Mouse (Mus musculus): ENCODE measurements around the gene Pofut1. TPM values are rescaled to one million over a fixed set of nuclear protein-coding genes. Genes with fewer than 3 reads are reported as not detected.

Pofut1 gene
- 22.9 TPM for polyA plus RNA-seq (2015; fragmentation: Illumina TruSeq; extraction: RNeasy Lipid Tissue Mini Kit (QIAGEN cat#74804); ENCODE audit: insufficient read depth, low replicate concordance)

DNA sequence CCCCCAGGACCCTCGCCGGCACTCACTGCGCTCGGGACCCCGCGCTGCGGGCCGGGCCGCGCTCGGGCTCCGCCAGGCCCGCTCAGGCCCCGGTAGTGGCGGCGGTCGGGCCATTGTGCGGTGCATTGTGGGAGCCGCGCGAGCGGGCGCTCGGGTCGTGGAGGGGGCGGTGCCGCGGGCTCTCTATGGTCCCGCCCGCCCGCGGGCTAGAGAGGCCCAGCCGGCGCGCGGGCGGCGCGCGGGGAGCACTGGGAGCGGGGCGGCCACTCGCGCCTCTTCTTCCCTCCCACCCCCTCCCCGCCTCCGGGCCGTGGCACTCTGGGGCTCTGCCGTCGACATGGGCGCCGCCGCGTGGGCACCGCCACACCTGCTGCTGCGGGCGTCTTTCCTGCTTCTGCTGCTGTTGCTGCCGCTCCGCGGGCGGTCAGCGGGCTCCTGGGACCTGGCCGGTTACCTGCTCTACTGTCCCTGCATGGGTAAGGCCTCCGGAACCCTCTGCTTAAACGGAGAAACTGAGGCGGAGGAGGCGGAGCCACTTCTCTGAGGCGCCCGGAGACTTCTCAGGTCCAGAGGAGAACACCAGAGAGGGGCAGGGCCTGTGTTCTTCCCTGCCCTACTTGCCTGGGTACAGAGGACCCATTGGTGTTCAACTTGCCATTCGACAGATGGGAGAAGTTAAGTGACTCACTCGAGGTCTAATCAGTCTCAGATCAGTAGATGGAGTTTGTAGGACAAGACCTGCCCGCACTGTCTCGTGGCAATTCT, at the start of gene Pofut1, which contains the start of gene Plagl2:
Gene Pofut1, plus strand, starts transcription at position 284 of the 765 bp plus-strand sequence.
Gene Plagl2, minus strand, starts transcription at position 177 of the 765 bp plus-strand sequence.

DNA sequence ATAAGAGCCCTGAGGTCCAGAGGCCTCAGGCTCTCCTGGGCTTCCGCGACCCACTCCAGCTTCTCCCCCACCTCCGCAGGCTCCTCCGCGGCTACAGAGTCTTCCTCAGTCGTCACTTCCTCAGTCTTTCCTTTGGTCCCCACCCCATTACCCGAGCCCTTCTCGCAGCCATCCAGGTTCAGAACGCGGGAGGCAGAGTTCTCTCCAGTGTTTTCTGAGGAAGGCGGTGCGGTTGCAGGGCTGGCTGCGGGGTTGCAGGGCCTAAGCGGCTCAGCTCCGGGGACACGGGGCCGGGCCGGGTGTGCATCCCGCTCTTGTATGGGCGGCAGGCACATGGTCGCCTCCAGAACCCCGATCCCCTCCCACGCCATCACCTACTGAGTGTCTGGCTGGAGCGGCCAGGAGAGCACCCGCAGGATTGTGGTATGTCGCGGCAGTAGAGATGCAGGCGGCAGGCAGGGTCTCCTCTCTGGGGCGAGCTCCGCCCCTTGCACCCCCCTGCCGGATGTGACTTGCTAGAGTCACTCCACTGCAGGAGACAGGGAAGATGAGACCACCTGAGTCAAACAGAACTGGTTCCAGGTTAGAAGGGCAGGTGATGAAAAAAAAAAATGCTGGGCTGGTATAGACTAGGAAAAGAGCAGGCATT, 16.3 kb upstream of the Pofut1 start, which contains the start of gene Tspyl3:
Gene Tspyl3, minus strand, starts transcription at position 496 of the 649 bp plus-strand sequence.

DNA sequence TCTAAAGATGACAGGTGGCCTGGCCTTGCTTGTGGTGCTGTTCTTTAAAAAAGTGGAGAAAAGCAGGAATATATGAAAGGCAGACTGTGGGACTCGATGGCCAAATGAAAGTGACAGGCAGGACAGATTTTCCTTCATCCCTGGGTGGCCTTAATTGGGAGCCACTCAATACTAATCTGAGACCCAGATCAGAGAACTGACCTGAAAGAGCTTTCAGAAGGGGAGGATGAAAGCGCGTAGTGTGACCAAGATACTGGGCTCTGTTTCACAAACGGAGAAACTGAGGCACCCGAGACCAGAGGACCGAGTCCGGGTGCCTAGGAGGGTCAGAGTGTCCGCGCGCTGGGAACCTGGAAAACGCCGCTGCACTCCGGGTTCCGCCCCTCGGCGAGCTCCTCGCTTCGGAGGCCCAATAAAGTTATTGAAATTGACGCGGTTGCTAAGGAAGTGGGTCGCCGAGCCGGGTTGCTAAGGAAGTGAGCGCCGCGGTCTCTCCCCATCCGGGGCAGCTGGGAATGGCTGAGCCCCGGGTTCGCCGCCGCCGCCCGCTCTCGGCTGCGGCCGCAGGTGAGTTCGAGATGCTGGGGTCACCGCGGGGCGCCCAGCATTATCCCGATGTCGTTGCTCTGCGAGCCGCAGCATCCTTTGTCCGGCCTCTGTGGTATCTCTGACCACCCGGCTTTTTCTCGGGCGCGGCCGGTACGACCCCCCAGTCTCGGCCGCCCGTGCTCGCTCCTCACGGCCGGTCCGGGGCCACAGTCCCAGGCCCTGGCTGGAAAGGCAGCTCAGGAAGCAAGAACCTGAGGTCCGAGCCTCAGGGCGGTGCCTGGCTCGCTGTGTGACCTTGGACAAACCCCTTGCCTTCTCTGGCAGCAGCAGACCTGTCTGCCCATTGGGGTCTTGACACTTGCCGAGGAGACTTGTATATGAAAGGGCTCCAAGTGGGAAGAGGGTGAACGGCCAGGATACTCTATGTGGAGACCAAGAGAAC, 49.9 kb downstream of the Pofut1 start, which contains the start of gene Kif3b:
Gene Kif3b, plus strand, starts transcription at position 476 of the 991 bp plus-strand sequence.

Other genes with a start within 250 kb of the Pofut1 start
- 135 TPM for gene Pdrg1, start 226.1 kb upstream of the Pofut1 start, polyA plus RNA-seq (2015; fragmentation: Illumina TruSeq; extraction: RNeasy Lipid Tissue Mini Kit (QIAGEN cat#74804); ENCODE audit: insufficient read depth, low replicate concordance)
- gene Xkr7, start 209.7 kb upstream of the Pofut1 start, polyA plus RNA-seq (2015; fragmentation: Illumina TruSeq; extraction: RNeasy Lipid Tissue Mini Kit (QIAGEN cat#74804); ENCODE audit: insufficient read depth, low replicate concordance) = not detected
- gene Ccm2l, start 175.6 kb upstream of the Pofut1 start, polyA plus RNA-seq (2015; fragmentation: Illumina TruSeq; extraction: RNeasy Lipid Tissue Mini Kit (QIAGEN cat#74804); ENCODE audit: insufficient read depth, low replicate concordance) = 5.1 TPM
- 83.4 TPM for gene Hck, start 133.1 kb upstream of the Pofut1 start, polyA plus RNA-seq (2015; fragmentation: Illumina TruSeq; extraction: RNeasy Lipid Tissue Mini Kit (QIAGEN cat#74804); ENCODE audit: insufficient read depth, low replicate concordance)
- 50.7 TPM for gene Tm9sf4, start 80.2 kb upstream of the Pofut1 start, polyA plus RNA-seq (2015; fragmentation: Illumina TruSeq; extraction: RNeasy Lipid Tissue Mini Kit (QIAGEN cat#74804); ENCODE audit: insufficient read depth, low replicate concordance)
- 21.4 TPM for gene Tspyl3, start 16.1 kb upstream of the Pofut1 start, polyA plus RNA-seq (2015; fragmentation: Illumina TruSeq; extraction: RNeasy Lipid Tissue Mini Kit (QIAGEN cat#74804); ENCODE audit: insufficient read depth, low replicate concordance)
- gene Plagl2, start 107 bp upstream of the Pofut1 start, polyA plus RNA-seq (2015; fragmentation: Illumina TruSeq; extraction: RNeasy Lipid Tissue Mini Kit (QIAGEN cat#74804); ENCODE audit: insufficient read depth, low replicate concordance) = 21.6 TPM
- gene Kif3b, start 49.9 kb downstream of the Pofut1 start, polyA plus RNA-seq (2015; fragmentation: Illumina TruSeq; extraction: RNeasy Lipid Tissue Mini Kit (QIAGEN cat#74804); ENCODE audit: insufficient read depth, low replicate concordance) = 24.9 TPM
- gene Asxl1, start 104.3 kb downstream of the Pofut1 start, polyA plus RNA-seq (2015; fragmentation: Illumina TruSeq; extraction: RNeasy Lipid Tissue Mini Kit (QIAGEN cat#74804); ENCODE audit: insufficient read depth, low replicate concordance) = 40.3 TPM